Mouse (Mus musculus): ENCODE measurements at regions not wholly inside any gene's neighbourhood (a gene's known extent, or its start where the extent isn't known, plus 50 kb on each side); places are given as distances from the start of the nearest gene placed in this dataset.
A peak's percentile ranks its signal among the peaks of the same experiment; 100 is the strongest.

DNA sequence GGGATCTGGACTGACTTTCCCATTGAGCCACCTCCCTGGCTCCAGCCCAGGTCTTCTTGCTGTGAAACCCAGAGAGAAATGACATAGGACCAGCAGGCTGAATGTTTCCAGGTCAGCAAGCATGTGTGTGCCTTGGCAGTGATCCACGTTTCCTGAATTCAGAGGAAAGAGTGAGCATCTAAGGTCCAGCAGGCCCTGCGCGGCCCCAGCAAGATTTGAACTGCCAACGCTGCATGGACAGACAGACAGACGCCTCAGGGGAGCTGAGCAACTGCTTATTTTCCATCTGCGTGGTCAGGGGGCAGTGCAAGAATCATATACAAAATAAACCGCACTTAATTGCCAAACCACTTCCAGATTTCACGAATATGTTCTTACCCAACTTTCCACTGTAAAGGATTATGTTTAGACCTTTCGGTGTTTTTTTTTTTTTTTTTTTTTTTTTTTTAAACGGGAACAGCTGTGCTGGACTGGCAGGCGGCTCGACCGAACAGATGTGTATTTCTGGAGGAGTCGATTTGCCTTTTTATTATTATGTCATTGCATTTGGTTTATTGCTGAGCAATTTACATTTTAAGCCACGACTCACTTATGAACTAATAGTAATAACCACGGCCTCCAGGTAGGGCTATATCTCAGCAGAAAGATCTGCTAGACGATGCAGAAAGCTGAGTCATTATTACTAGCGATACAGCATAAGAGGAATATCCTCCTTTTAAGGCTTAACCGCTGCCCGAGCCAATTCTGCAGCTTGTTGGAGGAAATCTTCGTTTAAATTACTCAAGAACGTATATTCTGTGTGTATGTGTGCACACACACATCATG, 435.7 kb upstream of the Kazn start:
- no peak overlapping the region for H3K4me3 ChIP-seq (ENCODE audit: low read length)
- DNase-seq (ENCODE audit: low spot score) (peak; percentile 44), ATAC-seq (no peak)
- H3K9ac ChIP-seq (replicated peaks; ENCODE audit: low read length), result no peak overlapping the region
- H3K36me3 ChIP-seq (ENCODE audit: insufficient read depth, low read length), result no peaks in the 10 kb centered on the region
- H3K9me3 ChIP-seq (ENCODE audit: low read length), result no peaks in the 10 kb centered on the region
- H3K4me1 ChIP-seq (ENCODE audit: insufficient read depth, low read length), result no peaks in the 10 kb centered on the region
- no peak overlapping the region for H3K4me2 ChIP-seq (ENCODE audit: low read depth, low read length)
- no peak overlapping the region for H3K27ac ChIP-seq
- TF ChIP-seq CTCF (IDR thresholded peaks at IDR 0.05; ENCODE audit: low read depth), result no peak
- H3K27me3 ChIP-seq (ENCODE audit: insufficient read depth, low read length), result no peaks in the 10 kb centered on the region
- 66% methylated on average over 22 of the region's 22 CpGs for WGBS

DNA sequence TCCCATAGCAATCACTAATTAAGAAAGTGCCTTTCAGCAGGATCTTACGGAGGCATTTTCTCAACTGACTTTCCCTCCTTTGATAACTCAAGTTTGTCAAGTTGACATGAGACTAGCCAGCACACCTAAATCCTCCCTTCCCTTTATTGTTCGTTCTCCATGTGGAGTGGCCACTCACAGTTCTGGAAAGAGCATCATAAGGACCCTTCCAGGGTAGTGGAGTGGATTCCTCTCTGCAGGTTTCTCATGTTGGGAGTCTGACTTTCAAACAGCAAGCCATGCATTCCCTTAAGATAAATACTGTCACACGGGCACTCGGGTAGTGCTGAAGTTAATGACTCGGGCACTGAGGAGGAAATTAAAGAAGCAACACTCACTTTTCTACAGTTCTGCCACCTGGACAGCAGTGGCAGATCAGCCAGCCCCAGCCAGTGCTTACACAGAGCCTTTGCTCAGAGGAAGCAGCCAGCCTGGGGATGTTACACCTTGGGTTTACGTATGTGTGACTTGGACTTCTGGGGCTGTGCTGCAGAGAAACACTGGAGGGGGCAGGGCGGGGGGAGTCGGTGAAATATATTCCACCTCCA, 432.8 kb upstream of the Kazn start:
- DNase-seq (ENCODE audit: low spot score) (no peak), ATAC-seq (no peak)
- Histone ChIP-seq H3K27ac (no peak overlapping the region), H3K4me2 (ENCODE audit: low read depth, low read length) (no peak overlapping the region), H3K9ac (replicated peaks; ENCODE audit: low read length) (no peak overlapping the region), H3K4me3 (ENCODE audit: low read length) (no peak overlapping the region), H3K27me3 (ENCODE audit: insufficient read depth, low read length) (no peaks in the 10 kb centered on the region), H3K9me3 (ENCODE audit: low read length) (no peaks in the 10 kb centered on the region), H3K36me3 (ENCODE audit: insufficient read depth, low read length) (no peaks in the 10 kb centered on the region), H3K4me1 (ENCODE audit: insufficient read depth, low read length) (no peaks in the 10 kb centered on the region)
- no peak for TF ChIP-seq CTCF (IDR thresholded peaks at IDR 0.05; ENCODE audit: low read depth)
- 81% methylated on average over 8 of the region's 8 CpGs for WGBS

DNA sequence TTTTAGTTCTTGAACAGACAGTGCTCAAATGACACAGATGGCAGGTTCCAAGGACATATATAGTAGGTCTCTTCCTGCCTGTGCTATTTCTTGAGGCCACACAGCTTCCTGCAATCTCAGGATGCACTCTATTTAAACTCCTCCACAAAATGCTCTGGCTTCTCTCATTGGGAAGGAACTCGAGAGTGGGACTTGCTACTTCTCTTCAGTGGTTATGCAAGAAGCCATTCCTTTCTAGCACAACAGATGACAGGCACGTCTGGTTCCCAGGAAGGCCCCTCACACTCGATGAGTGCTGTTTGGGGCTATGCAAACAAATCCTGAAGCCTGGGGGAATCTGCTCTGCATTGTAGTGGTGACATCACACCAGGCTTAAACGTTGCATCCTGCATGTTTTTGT, 425.6 kb upstream of the Kazn start:
- H3K4me1 ChIP-seq (ENCODE audit: insufficient read depth, low read length), result no peaks in the 10 kb centered on the region
- 78% methylated on average over 4 of the region's 4 CpGs for WGBS
- no peak overlapping the region for H3K27ac ChIP-seq

DNA sequence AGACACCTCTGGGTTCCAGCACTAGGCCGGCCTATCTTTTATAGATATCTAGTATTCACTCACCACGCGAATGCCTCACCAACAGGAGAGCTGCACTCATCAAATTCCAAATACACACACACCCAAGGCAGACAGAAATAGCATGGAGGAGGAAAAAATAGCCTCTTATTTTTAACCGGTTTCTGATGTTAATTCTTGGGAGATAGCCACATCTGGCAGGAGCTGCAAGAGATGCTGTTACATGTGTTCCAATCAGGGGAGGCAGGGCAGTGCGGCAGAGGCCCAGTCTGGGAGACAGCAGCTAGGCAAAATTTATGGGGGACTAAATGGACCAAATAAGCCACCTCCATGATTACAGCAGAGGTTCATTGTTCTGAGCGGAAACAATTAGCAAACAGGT, 419.0 kb upstream of the Kazn start:
- no peak overlapping the region for H3K27ac ChIP-seq
- H3K27me3 ChIP-seq (ENCODE audit: insufficient read depth, low read length), result no peaks in the 10 kb centered on the region
- H3K9ac ChIP-seq (replicated peaks; ENCODE audit: low read length), result no peak overlapping the region
- no peak for DNase-seq (ENCODE audit: low spot score)
- no peak overlapping the region for H3K4me2 ChIP-seq (ENCODE audit: low read depth, low read length)
- no peaks in the 10 kb centered on the region for H3K36me3 ChIP-seq (ENCODE audit: insufficient read depth, low read length)
- no peaks in the 10 kb centered on the region for H3K9me3 ChIP-seq (ENCODE audit: low read length)
- H3K4me3 ChIP-seq (ENCODE audit: low read length), result no peak overlapping the region
- ATAC-seq, result no peak
- 89% methylated on average over 6 of the region's 6 CpGs for WGBS
- no peak for TF ChIP-seq CTCF (IDR thresholded peaks at IDR 0.05; ENCODE audit: low read depth)
- H3K4me1 ChIP-seq (ENCODE audit: insufficient read depth, low read length), result no peaks in the 10 kb centered on the region

More for the DNA sequence above, 425.6 kb upstream of the Kazn start:
- DNase-seq (ENCODE audit: low spot score), result no peak
- H3K4me2 ChIP-seq (ENCODE audit: low read depth, low read length), result no peak overlapping the region
- H3K27me3 ChIP-seq (ENCODE audit: insufficient read depth, low read length), result no peaks in the 10 kb centered on the region
- no peaks in the 10 kb centered on the region for H3K9me3 ChIP-seq (ENCODE audit: low read length)
- ATAC-seq, result no peak
- no peak overlapping the region for H3K9ac ChIP-seq (replicated peaks; ENCODE audit: low read length)
- no peak for TF ChIP-seq CTCF (IDR thresholded peaks at IDR 0.05; ENCODE audit: low read depth)
- no peaks in the 10 kb centered on the region for H3K36me3 ChIP-seq (ENCODE audit: insufficient read depth, low read length)
- H3K4me3 ChIP-seq (ENCODE audit: low read length), result no peak overlapping the region

DNA sequence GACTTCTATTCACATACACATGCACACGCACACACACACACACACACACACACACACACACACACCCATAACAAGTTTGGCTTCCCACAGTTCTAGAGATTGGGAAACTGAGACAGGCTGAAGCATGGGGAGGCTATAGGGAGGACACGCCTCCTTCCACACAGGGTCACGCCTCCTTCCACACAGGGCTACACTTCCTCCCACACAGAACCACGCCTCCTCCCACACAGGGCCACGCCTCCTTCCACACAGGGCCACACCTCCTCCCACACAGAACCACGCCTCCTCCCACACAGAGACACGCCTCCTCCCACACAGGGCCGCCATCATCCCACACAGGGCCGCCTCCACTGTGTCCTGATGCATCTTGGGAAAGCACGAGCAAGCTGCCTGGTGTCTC, 401.9 kb upstream of the Kazn start:
- ATAC-seq, result 0 out of 2 replicates have a peak, but pooled peaks have one; percentile 41
- no peak overlapping the region for H3K9ac ChIP-seq (replicated peaks; ENCODE audit: low read length)
- peaks cover 5% of the 10 kb centered on the region; the same call in 1 of the 2 replicates for H3K4me1 ChIP-seq (ENCODE audit: insufficient read depth, low read length)
- no peak for TF ChIP-seq CTCF (IDR thresholded peaks at IDR 0.05; ENCODE audit: low read depth)
- DNase-seq (ENCODE audit: low spot score), result no peak
- no peak overlapping the region for H3K27ac ChIP-seq
- no peak overlapping the region for H3K4me2 ChIP-seq (ENCODE audit: low read depth, low read length)
- no peaks in the 10 kb centered on the region for H3K27me3 ChIP-seq (ENCODE audit: insufficient read depth, low read length)
- H3K9me3 ChIP-seq (ENCODE audit: low read length), result no peaks in the 10 kb centered on the region
- H3K36me3 ChIP-seq (ENCODE audit: insufficient read depth, low read length), result no peaks in the 10 kb centered on the region
- WGBS, result 91% methylated on average over 10 of the region's 10 CpGs
- H3K4me3 ChIP-seq (ENCODE audit: low read length), result no peak overlapping the region

DNA sequence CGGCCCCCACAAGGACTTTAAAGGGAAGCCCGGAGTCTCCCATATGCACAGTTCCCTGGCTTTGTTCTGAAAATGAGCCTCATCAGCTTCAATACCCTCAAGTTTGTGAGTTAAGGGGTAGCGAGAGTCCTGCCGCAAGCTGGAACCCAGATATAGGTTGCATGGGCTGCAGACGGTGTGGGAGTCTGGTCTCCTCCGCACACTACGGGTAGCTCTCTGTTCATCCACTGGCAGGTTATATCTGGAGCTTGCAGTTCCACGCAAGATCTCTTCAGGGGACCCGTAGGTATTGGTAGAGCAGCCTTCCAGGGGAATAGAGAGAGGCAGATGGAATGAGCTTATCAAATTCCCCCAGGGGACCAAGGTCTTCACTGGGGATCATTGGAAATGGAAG, 400.1 kb upstream of the Kazn start:
- WGBS, result 55% methylated on average over 9 of the region's 9 CpGs
- Histone ChIP-seq H3K4me3 (ENCODE audit: low read length) (no peak overlapping the region), H3K4me2 (ENCODE audit: low read depth, low read length) (no peak overlapping the region), H3K9ac (replicated peaks; ENCODE audit: low read length) (no peak overlapping the region), H3K27me3 (ENCODE audit: insufficient read depth, low read length) (no peaks in the 10 kb centered on the region), H3K9me3 (ENCODE audit: low read length) (no peaks in the 10 kb centered on the region), H3K4me1 (ENCODE audit: insufficient read depth, low read length) (peaks cover 5% of the 10 kb centered on the region; the same call in 1 of the 2 replicates), H3K36me3 (ENCODE audit: insufficient read depth, low read length) (no peaks in the 10 kb centered on the region), H3K27ac (no peak overlapping the region)
- DNase-seq (ENCODE audit: low spot score), result no peak
- ATAC-seq, result no peak
- no peak for TF ChIP-seq CTCF (IDR thresholded peaks at IDR 0.05; ENCODE audit: low read depth)

Data from hindbrain, postnatal 0 days (tissue).